Mouse (Mus musculus) heart, adult 10 weeks (tissue): ENCODE measurements around the gene Atic. TPM values are rescaled to one million over a fixed set of nuclear protein-coding genes. Genes with fewer than 3 reads are reported as not detected.

Experiments used
- polyA plus RNA-seq: library from polyadenylated mRNA; stranded (reverse); fragments of 350-450 nt; fragmentation: Illumina TruSeq; extraction: RNeasy Lipid Tissue Mini Kit (QIAGEN cat#74804); gene quantifications from one replicate; pipeline ENCODE4 v1.2.3, GENCODE M21; 2014; ENCODE audit warnings: low read depth, low replicate concordance

The Atic gene
- 25.2 TPM for polyA plus RNA-seq

GRCm38 (mm10) chr1:71556688-71557612 lies at the start of gene Atic:
Gene Atic, plus strand, starts transcription at chr1:71557150.

Other genes starting within 250 kb of the Atic start
- 2.4 TPM for gene Abca12, start 142.2 kb upstream of the Atic start, polyA plus RNA-seq
- gene Fn1, start 96.0 kb downstream of the Atic start, polyA plus RNA-seq, result 28.4 TPM